Mouse (Mus musculus) embryonic facial prominence, embryonic 13.5 days (tissue): ENCODE results near the gene Apoa4. TPM values are rescaled to one million over a fixed set of nuclear protein-coding genes. Genes with fewer than 3 reads are reported as not detected.

Source experiments
- ATAC-seq: fragments of 200-750 bp; cut with Nextera tagmentation; 2 replicates; pipeline ENCODE4 v1.8.0; 2017; ENCODE audit warnings: low read depth; ENCODE audit not compliant: insufficient number of reproducible peaks, insufficient read depth, low FRiP score, low TSS enrichment
- H3K27ac ChIP-seq: fragments of 300-500 bp; sonication (generic); 2 replicates; pipeline ENCODE4 v1.5.1; 2015; ENCODE audit warnings: moderate library complexity, mild to moderate bottlenecking, inconsistent platforms
- H3K27me3 ChIP-seq: fragments of 300-500 bp; sonication (generic); 2 replicates; pipeline ENCODE4 v1.6.1; 2015; ENCODE audit warnings: mild to moderate bottlenecking, inconsistent platforms
- H3K36me3 ChIP-seq: fragments of 300-500 bp; sonication (generic); 2 replicates; pipeline ENCODE4 v1.6.1; 2015; ENCODE audit warnings: mild to moderate bottlenecking, inconsistent platforms
- H3K4me1 ChIP-seq: fragments of 300-500 bp; sonication (generic); 2 replicates; pipeline ENCODE4 v1.6.1; 2015; ENCODE audit warnings: inconsistent platforms
- H3K4me2 ChIP-seq: fragments of 300-500 bp; sonication (generic); 2 replicates; pipeline ENCODE4 v1.6.1; 2015; ENCODE audit warnings: moderate library complexity, mild to moderate bottlenecking, inconsistent platforms
- H3K4me3 ChIP-seq: fragments of 300-500 bp; sonication (generic); 2 replicates; pipeline ENCODE4 v1.5.1; 2015; ENCODE audit warnings: mild to moderate bottlenecking, inconsistent platforms
- H3K9ac ChIP-seq: fragments of 300-500 bp; sonication (generic); 2 replicates; pipeline ENCODE4 v1.6.1; 2015; ENCODE audit warnings: mild to moderate bottlenecking, inconsistent platforms
- H3K9me3 ChIP-seq: fragments of 300-500 bp; sonication (generic); 2 replicates; pipeline ENCODE4 v1.6.1; 2016; ENCODE audit warnings: inconsistent platforms
- WGBS: fragments of 180-500 bp; shearing (Covaris S2); methylation state at CpG from one replicate; pipeline ENCODE4 v1.1.7; 2015; ENCODE audit warnings: mixed read lengths; 5-methylcytosine and 5-hydroxymethylcytosine counted together
- polyA plus RNA-seq: library from polyadenylated mRNA; unstranded; fragments of >200 nt; fragmentation: Nextera tagmentation; extraction: Ambion mirVana; gene quantifications from 2 replicates; pipeline ENCODE4 v1.2.1, GENCODE M21; 2015

The Apoa4 gene
- polyA plus RNA-seq, result 0.47 TPM in 1 of 2 replicates, not detected in the other

- ATAC-seq, result no peak
- no peak within 1 kb of the TSS for H3K4me2 ChIP-seq
- H3K9ac ChIP-seq, result no peak within 1 kb of the TSS
- no peaks in the 10 kb centered on the region for H3K9me3 ChIP-seq
- WGBS, result 66% methylated on average over 7 of the region's 7 CpGs
- no peaks in the 10 kb centered on the region for H3K36me3 ChIP-seq
- no peak within 1 kb of the TSS for H3K27ac ChIP-seq
- H3K4me3 ChIP-seq, result no peak within 1 kb of the TSS
- no peaks in the 10 kb centered on the region for H3K27me3 ChIP-seq
- no peaks in the 10 kb centered on the region for H3K4me1 ChIP-seq
These were observed at the start of gene Apoa4 for GRCm38 (mm10) chr9:46240526-46241153. TSS of gene Apoa4 (plus strand) at chr9:46240696.

GRCm38 (mm10) chr9:46191234-46191633, 49.3 kb upstream of the Apoa4 start:
- Histone ChIP-seq H3K36me3 (peaks cover 27% of the 10 kb centered on the region), H3K9ac (0 out of 2 replicates have a peak overlapping the region, but pooled peaks have one; percentile 32), H3K27me3 (no peaks in the 10 kb centered on the region), H3K27ac (peak overlapping the region; percentile 66), H3K4me3 (no peak overlapping the region), H3K4me2 (no peak overlapping the region), H3K9me3 (no peaks in the 10 kb centered on the region), H3K4me1 (peaks cover 13% of the 10 kb centered on the region)
- 36% methylated on average over 8 of the region's 8 CpGs for WGBS
- ATAC-seq, result no peak

GRCm38 (mm10) chr9:46191644-46192043, 48.9 kb upstream of the Apoa4 start:
- Histone ChIP-seq H3K9me3 (no peaks in the 10 kb centered on the region), H3K36me3 (peaks cover 31% of the 10 kb centered on the region), H3K27me3 (no peaks in the 10 kb centered on the region), H3K4me3 (no peak overlapping the region), H3K27ac (no peak overlapping the region), H3K4me1 (peaks cover 13% of the 10 kb centered on the region), H3K4me2 (no peak overlapping the region), H3K9ac (no peak overlapping the region)
- WGBS, result 15% methylated on average over 1 of the region's 1 CpGs
- no peak for ATAC-seq

GRCm38 (mm10) chr9:46192642-46193041, 47.9 kb upstream of the Apoa4 start:
- Histone ChIP-seq H3K4me3 (no peak overlapping the region), H3K27me3 (no peaks in the 10 kb centered on the region), H3K9me3 (no peaks in the 10 kb centered on the region), H3K4me1 (peaks cover 13% of the 10 kb centered on the region), H3K27ac (no peak overlapping the region), H3K4me2 (no peak overlapping the region), H3K9ac (no peak overlapping the region), H3K36me3 (peaks cover 35% of the 10 kb centered on the region)
- 87% methylated on average over 6 of the region's 6 CpGs for WGBS
- no peak for ATAC-seq

- no peak for ATAC-seq
- no peak overlapping the region for H3K9ac ChIP-seq
- WGBS, result 74% methylated on average over 9 of the region's 9 CpGs
- no peak overlapping the region for H3K27ac ChIP-seq
- H3K4me3 ChIP-seq, result no peak overlapping the region
- H3K4me1 ChIP-seq, result peaks cover 8% of the 10 kb centered on the region; the same call in 1 of the 2 replicates
- no peak overlapping the region for H3K4me2 ChIP-seq
- no peaks in the 10 kb centered on the region for H3K27me3 ChIP-seq
- no peaks in the 10 kb centered on the region for H3K9me3 ChIP-seq
- H3K36me3 ChIP-seq, result peaks cover 49% of the 10 kb centered on the region
These were observed 45.7 kb upstream of the Apoa4 start for GRCm38 (mm10) chr9:46194809-46195208.

GRCm38 (mm10) chr9:46196699-46197169, 43.8 kb upstream of the Apoa4 start:
- ATAC-seq, result no peak
- Histone ChIP-seq H3K4me1 (no peaks in the 10 kb centered on the region), H3K4me3 (no peak overlapping the region), H3K27me3 (no peaks in the 10 kb centered on the region), H3K36me3 (peaks cover 61% of the 10 kb centered on the region), H3K4me2 (no peak overlapping the region), H3K9ac (no peak overlapping the region), H3K9me3 (no peaks in the 10 kb centered on the region), H3K27ac (no peak overlapping the region)
- WGBS, result 84% methylated on average over 12 of the region's 12 CpGs

GRCm38 (mm10) chr9:46198461-46198860, 42.0 kb upstream of the Apoa4 start:
- ATAC-seq, result no peak
- H3K27me3 ChIP-seq, result no peaks in the 10 kb centered on the region
- H3K9ac ChIP-seq, result no peak overlapping the region
- 88% methylated on average over 9 of the region's 9 CpGs for WGBS
- no peak overlapping the region for H3K27ac ChIP-seq
- H3K36me3 ChIP-seq, result peaks cover 76% of the 10 kb centered on the region
- H3K4me3 ChIP-seq, result no peak overlapping the region
- no peaks in the 10 kb centered on the region for H3K4me1 ChIP-seq
- H3K4me2 ChIP-seq, result no peak overlapping the region
- H3K9me3 ChIP-seq, result no peaks in the 10 kb centered on the region

- Histone ChIP-seq H3K27ac (no peak overlapping the region), H3K4me3 (no peak overlapping the region), H3K4me2 (no peak overlapping the region), H3K9ac (no peak overlapping the region), H3K36me3 (peaks cover 80% of the 10 kb centered on the region), H3K4me1 (no peaks in the 10 kb centered on the region), H3K27me3 (no peaks in the 10 kb centered on the region), H3K9me3 (no peaks in the 10 kb centered on the region)
- no peak for ATAC-seq
- 86% methylated on average over 7 of the region's 7 CpGs for WGBS
These were observed 41.6 kb upstream of the Apoa4 start for GRCm38 (mm10) chr9:46198936-46199335.

- Histone ChIP-seq H3K4me1 (no peaks in the 10 kb centered on the region), H3K27me3 (no peaks in the 10 kb centered on the region), H3K4me3 (no peak overlapping the region), H3K9ac (no peak overlapping the region), H3K9me3 (no peaks in the 10 kb centered on the region), H3K36me3 (peaks cover 82% of the 10 kb centered on the region), H3K4me2 (no peak overlapping the region), H3K27ac (no peak overlapping the region)
- ATAC-seq, result no peak
- 83% methylated on average over 2 of the region's 2 CpGs for WGBS
These were observed 40.9 kb upstream of the Apoa4 start for GRCm38 (mm10) chr9:46199609-46200008.

GRCm38 (mm10) chr9:46206834-46207500, 33.5 kb upstream of the Apoa4 start:
- Histone ChIP-seq H3K36me3 (peaks cover 69% of the 10 kb centered on the region), H3K27me3 (no peaks in the 10 kb centered on the region), H3K9me3 (no peaks in the 10 kb centered on the region), H3K4me2 (no peak overlapping the region), H3K4me1 (peaks cover 19% of the 10 kb centered on the region), H3K27ac (no peak overlapping the region), H3K4me3 (no peak overlapping the region), H3K9ac (no peak overlapping the region)
- WGBS, result 73% methylated on average over 10 of the region's 10 CpGs
- ATAC-seq, result no peak

GRCm38 (mm10) chr9:46207501-46207869, 33.0 kb upstream of the Apoa4 start:
- Histone ChIP-seq H3K4me1 (peaks cover 19% of the 10 kb centered on the region), H3K27me3 (no peaks in the 10 kb centered on the region), H3K9ac (no peak overlapping the region), H3K27ac (no peak overlapping the region), H3K36me3 (peaks cover 69% of the 10 kb centered on the region), H3K4me3 (no peak overlapping the region), H3K4me2 (no peak overlapping the region), H3K9me3 (no peaks in the 10 kb centered on the region)
- 66% methylated on average over 6 of the region's 6 CpGs for WGBS
- no peak for ATAC-seq

- ATAC-seq, result no peak
- Histone ChIP-seq H3K4me1 (peaks cover 19% of the 10 kb centered on the region), H3K27me3 (no peaks in the 10 kb centered on the region), H3K9me3 (no peaks in the 10 kb centered on the region), H3K27ac (peak overlapping the region; percentile 13; the same call in 1 of the 2 replicates), H3K4me3 (no peak overlapping the region), H3K9ac (no peak overlapping the region), H3K4me2 (no peak overlapping the region), H3K36me3 (peaks cover 69% of the 10 kb centered on the region)
- WGBS, result 65% methylated on average over 13 of the region's 13 CpGs
These were observed 32.0 kb upstream of the Apoa4 start for GRCm38 (mm10) chr9:46208401-46208974.
